Mouse (Mus musculus) cortical plate, adult 2 months (tissue): ENCODE data around the gene Ubac2. TPM values are rescaled to one million over a fixed set of nuclear protein-coding genes. Genes with fewer than 3 reads are reported as not detected.

Experiments
- H3K27ac ChIP-seq: fragments of 200-500 bp; 2 replicates; pipeline ENCODE4 v1.5.1; 2012; ENCODE audit warnings: low read length, control low read depth, inconsistent platforms; ENCODE audit not compliant: insufficient read depth
- H3K4me1 ChIP-seq: fragments of 200-500 bp; 2 replicates; pipeline ENCODE4 v1.6.1; 2011; ENCODE audit warnings: low read length; ENCODE audit not compliant: control insufficient read depth, insufficient read depth
- H3K4me3 ChIP-seq: fragments of 200-500 bp; 2 replicates; pipeline ENCODE4 v1.5.1; 2011; ENCODE audit warnings: mild to moderate bottlenecking, low read length, control low read depth; ENCODE audit not compliant: insufficient read depth
- CTCF ChIP-seq: fragments of 200-500 bp; IDR thresholded peaks from 2 replicates; pipeline ENCODE4 v1.5.1; 2011; ENCODE audit warnings: mild to moderate bottlenecking, control low read depth, low read length; ENCODE audit not compliant: insufficient read depth; ENCODE audit errors: extremely low read depth
- POLR2A ChIP-seq: fragments of 200-500 bp; IDR thresholded peaks from 2 replicates; pipeline ENCODE4 v1.6.1; 2011; ENCODE audit warnings: mild to moderate bottlenecking, low read length, control low read depth; ENCODE audit not compliant: insufficient read depth; ENCODE audit errors: extremely low read depth
- polyA plus RNA-seq: library from polyadenylated mRNA; depleted of rRNA; stranded (reverse); fragments of >200 nt; gene quantifications from 2 replicates; pipeline ENCODE4 v1.2.3, GENCODE M21; 2012

Gene Ubac2
- polyA plus RNA-seq, 1 experiment = 41.5 TPM

DNA sequence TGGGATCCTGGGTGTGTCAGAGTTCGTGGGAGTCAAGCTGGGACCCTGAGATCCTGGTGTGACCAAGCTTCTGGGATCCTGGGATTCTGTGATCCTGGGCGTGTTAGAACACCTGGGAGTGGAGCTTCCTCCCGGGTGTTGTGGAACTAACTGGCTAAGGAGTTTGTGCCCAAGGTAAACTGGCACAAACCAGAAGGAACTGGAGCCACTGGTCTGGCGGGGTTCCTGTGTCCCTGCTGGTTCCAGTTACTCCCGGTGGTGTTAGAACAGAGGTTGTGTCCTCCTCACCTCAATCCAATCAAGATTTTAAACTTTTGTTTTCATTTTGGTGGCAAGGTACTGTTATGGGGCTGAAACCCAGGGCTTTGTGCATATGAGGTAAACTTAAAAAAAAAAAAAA is 67.7 kb downstream of the Ubac2 start:
- Histone ChIP-seq H3K4me3 (no peak overlapping the region), H3K27ac (no peak overlapping the region), H3K4me1 (peaks cover 5% of the 10 kb centered on the region)
- TF ChIP-seq CTCF (no peak), POLR2A (no peak)

DNA sequence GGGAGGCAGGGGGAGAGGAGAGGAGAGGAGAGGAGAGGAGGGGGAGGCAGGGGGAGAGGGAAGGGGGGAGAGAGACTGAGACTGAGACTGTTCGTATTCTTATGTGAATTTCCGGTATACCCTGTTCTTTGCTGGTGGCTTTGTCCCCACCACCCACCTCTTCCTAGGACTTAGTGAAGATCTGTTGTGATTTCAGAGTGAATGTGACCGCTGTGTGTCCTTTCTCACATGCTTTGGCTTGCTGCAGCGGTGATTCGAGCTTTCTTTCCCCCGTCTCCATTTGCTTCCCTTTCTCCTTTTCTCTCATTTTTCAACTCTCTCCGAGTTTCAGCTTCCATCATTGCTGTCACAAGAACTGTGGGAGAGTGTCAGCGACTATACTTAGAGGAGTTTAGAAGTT is 68.3 kb downstream of the Ubac2 start:
- Histone ChIP-seq H3K4me3 (no peak overlapping the region), H3K4me1 (peaks cover 5% of the 10 kb centered on the region), H3K27ac (no peak overlapping the region)
- no peak for TF ChIP-seq CTCF
- TF ChIP-seq POLR2A = no peak

DNA sequence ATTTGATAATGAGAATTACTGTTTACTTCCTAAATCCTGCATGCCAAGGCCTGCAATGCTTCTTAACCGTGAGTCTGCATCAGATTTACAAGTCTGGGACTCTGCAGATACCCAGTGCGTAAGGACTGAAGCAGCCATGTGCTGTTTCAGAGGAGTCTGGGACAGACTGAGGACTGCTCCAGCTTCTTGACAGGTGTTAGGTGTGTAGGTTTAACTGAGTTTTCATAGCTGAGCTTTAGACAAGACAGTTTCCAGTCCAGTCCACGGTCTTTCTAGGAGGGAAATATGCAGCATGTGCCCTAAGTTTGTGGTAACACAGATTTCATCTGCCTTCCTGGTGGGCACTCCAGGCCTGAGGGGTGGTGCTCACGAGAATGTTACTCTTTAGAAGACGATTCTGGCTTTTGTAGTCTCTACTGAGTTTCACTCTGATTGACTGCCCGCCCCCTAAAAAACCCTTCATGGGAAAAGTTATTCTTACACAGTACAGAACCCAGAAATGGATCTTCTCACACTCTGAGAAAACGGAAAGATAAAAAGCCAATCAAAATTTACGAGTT is 68.9 kb downstream of the Ubac2 start:
- Histone ChIP-seq H3K4me1 (peaks cover 5% of the 10 kb centered on the region), H3K4me3 (no peak overlapping the region), H3K27ac (no peak overlapping the region)
- TF ChIP-seq CTCF (no peak), POLR2A (no peak)

DNA sequence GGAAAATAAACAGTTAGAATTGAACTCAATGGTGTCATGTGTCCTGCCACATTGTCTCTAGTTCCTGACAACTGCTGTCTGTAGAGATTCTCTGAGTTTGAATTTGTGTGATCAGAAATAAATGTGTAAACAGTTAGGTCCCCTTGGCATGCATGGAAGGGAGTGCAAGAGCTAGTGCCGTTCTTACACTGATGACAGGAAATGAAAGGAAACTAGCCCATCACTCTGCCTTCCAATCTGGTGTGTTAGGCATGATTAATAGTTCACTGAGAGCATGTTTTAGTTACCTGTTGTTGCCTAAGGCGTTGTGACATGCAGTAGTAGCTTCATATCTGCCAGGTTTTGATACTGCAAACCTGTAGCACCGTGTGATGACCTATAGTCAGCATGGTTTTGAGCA is 69.5 kb downstream of the Ubac2 start:
- H3K27ac ChIP-seq = no peak overlapping the region
- H3K4me1 ChIP-seq = peaks cover 5% of the 10 kb centered on the region
- no peak overlapping the region for H3K4me3 ChIP-seq
- TF ChIP-seq CTCF (no peak), POLR2A (no peak)

DNA sequence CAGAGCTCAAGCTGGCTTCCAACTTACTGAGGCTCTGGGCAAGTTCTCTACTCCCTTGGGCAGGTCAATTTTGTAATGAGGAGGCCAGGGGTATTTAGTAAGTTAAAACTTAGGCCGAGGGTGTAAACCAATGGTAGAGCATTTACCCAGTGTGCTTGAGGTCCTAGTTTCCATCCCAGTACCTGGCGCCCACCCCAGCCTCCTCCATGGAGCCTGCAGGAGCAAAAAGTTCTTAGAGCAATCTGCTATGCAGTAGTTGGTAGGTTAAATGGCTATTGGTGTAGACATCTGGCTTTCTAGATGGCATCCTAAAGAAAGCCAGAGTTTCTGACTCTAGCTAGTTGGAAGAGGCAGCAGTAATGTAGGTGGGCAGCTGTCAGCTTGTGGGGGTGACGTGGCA is 71.0 kb downstream of the Ubac2 start:
- Histone ChIP-seq H3K27ac (no peak overlapping the region), H3K4me3 (no peak overlapping the region), H3K4me1 (peaks cover 5% of the 10 kb centered on the region)
- TF ChIP-seq CTCF = no peak
- TF ChIP-seq POLR2A = no peak

DNA sequence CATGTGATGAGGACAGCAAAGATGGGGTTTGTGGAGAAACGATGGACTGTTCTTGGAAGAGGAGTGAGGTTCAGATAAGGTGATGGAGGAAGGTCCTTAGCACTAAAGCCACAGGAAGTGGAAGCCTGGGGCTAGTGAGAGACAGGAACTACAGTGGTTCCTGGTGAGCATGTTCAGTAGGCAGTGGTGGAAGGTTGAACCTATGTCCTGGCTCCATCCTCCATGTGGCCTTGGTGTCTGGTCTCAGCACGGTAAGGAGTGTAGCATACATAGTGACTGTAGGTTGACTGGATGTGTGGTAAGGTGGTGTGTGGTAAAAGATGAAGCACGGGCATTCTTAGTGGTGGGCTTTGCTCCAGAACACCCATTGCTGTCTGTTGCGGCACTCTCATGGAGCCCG is 71.5 kb downstream of the Ubac2 start:
- TF ChIP-seq CTCF (no peak), POLR2A (no peak)
- Histone ChIP-seq H3K27ac (no peak overlapping the region), H3K4me1 (peaks cover 5% of the 10 kb centered on the region), H3K4me3 (no peak overlapping the region)

DNA sequence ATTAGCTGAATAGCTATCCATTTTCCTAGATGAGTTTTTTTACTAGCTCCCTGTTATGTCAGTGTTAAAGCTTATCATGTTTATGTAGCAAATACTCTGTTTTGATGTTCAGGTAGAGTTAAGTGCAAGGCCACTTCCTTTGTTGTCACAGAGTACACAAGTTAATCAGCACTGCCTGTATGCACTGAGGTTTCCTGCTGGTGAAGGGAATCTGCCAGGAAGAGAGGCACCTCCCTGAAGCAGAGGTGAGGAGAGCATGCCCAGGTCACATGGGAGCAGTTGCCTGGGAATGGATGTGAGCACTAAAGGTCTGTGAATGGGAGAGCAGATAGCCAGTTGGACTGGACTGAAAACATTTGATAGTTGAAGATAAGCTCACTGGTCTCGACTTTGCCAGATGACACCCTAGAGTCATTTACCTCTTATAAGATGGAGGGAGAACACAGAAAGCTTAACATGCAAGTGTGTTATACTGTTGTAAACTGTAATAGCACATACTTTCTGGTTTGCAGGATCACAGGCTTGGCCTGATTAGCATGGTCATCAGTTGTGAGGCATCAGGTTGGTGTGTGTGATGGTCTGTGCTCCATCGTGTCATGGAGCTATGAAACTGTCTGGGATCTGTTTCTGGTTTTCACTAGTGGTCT is 73.1 kb downstream of the Ubac2 start:
- no peak overlapping the region for H3K27ac ChIP-seq
- TF ChIP-seq CTCF (no peak), POLR2A (no peak)
- H3K4me1 ChIP-seq = peaks cover 5% of the 10 kb centered on the region
- H3K4me3 ChIP-seq = no peak overlapping the region

DNA sequence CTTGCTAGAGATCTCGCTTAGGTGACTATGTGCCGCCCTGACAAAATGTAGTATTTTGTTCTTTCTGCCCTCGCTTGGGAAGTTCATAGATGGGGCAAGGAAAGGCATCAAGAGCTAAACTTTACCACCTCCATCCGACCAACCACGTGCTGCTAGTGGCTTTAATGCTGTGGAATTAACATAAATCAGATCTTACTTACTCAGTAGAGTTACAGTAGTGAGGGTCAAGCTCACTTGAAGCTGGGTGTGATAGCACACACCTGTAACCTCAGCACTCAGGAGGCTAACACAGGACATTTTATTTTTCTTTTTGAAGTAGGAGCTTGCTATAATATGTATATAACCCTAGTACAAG is 73.6 kb downstream of the Ubac2 start:
- Histone ChIP-seq H3K4me1 (peaks cover 5% of the 10 kb centered on the region), H3K27ac (no peak overlapping the region), H3K4me3 (no peak overlapping the region)
- no peak for TF ChIP-seq CTCF
- no peak for TF ChIP-seq POLR2A

DNA sequence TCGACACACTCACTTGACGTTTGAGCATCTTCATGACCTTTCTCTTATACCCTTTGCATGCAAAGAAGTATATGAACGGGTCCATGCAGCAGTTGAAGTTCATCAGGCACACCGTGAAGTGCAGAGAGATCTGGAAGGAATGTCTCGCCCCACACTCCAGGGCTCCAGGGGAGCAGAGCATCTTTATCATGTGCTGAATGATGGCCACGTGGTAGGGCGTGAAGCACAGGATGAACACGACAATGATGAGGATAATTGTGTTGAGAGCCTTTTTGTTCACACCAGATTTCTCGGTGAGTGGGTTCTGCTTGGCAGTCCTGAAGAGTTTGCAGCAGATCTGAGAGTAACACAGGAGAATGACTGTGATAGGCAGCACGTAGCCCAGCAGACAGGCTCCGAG is 75.7 kb downstream of the Ubac2 start:
- no peak overlapping the region for H3K27ac ChIP-seq
- no peak for TF ChIP-seq POLR2A
- no peak for TF ChIP-seq CTCF
- H3K4me1 ChIP-seq = peaks cover 5% of the 10 kb centered on the region
- H3K4me3 ChIP-seq = no peak overlapping the region

DNA sequence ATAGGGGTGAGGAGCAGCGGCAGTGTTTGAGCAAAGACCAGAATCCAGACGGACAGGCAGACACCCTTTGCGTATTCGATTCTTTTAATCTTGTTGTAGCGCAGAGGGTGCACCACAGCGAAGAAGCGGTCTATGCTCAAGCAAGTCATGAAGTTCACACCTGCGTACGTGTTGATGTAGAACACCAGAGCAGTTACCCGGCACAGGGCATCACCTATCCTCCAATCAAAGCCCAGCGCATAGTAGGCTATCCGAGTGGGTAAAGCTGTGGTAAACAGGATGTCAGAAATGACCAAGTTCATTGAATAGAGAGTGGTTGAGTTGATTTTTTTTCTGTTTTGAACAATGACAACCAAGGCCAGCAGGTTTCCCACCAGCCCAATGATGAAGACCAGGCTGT is 76.2 kb downstream of the Ubac2 start:
- H3K27ac ChIP-seq = no peak overlapping the region
- H3K4me3 ChIP-seq = no peak overlapping the region
- TF ChIP-seq POLR2A (no peak), CTCF (no peak)
- H3K4me1 ChIP-seq = peaks cover 4% of the 10 kb centered on the region
